Mouse (Mus musculus) bone marrow, adult 2 months (tissue): ENCODE results near the gene Ldlrad1.

ENCODE experiments used
- CTCF ChIP-seq: fragments of 200-500 bp; IDR thresholded peaks from 2 replicates; pipeline ENCODE4 v1.5.1; 2011; ENCODE audit warnings: low read length, control low read depth; ENCODE audit not compliant: control insufficient read depth, insufficient read depth
- POLR2A ChIP-seq: fragments of 200-500 bp; IDR thresholded peaks from 2 replicates; pipeline ENCODE4 v1.6.1; 2011; ENCODE audit warnings: low read depth, mild to moderate bottlenecking, control low read depth, low read length, borderline replicate concordance; ENCODE audit not compliant: control insufficient read depth

GRCm38 (mm10) chr4:107163756-107164587, 45.0 kb upstream of the Ldlrad1 start:
- TF ChIP-seq CTCF: peak; percentile 46
- TF ChIP-seq POLR2A: peak; percentile 21; the same call in 1 of the 2 replicates
